Mouse (Mus musculus) embryonic fibroblast, embryonic 13.5 days (primary cell): ENCODE measurements at regions not wholly inside any gene's neighbourhood (a gene's known extent, or its start where the extent isn't known, plus 50 kb on each side); places are given as distances from the start of the nearest gene placed in this dataset.

Experiments used
- CTCF ChIP-seq: IDR thresholded peaks from 2 replicates; pipeline ENCODE4 v1.5.1; 2011; ENCODE audit warnings: mild to moderate bottlenecking, control low read depth, low read length, moderate library complexity, borderline replicate concordance; ENCODE audit not compliant: insufficient read depth
- POLR2A ChIP-seq: IDR thresholded peaks from 2 replicates; pipeline ENCODE4 v1.6.1; 2011; ENCODE audit warnings: low read depth, mild to moderate bottlenecking, control low read depth, low read length, moderate library complexity

- TF ChIP-seq POLR2A (no peak), CTCF (no peak)
These were observed 405.1 kb upstream of the 4930452B06Rik start for GRCm38 (mm10) chr14:9071176-9071575.
